Mouse (Mus musculus): ENCODE measurements at regions not wholly inside any gene's neighbourhood (a gene's known extent, or its start where the extent isn't known, plus 50 kb on each side); places are given as distances from the start of the nearest gene placed in this dataset.

DNA sequence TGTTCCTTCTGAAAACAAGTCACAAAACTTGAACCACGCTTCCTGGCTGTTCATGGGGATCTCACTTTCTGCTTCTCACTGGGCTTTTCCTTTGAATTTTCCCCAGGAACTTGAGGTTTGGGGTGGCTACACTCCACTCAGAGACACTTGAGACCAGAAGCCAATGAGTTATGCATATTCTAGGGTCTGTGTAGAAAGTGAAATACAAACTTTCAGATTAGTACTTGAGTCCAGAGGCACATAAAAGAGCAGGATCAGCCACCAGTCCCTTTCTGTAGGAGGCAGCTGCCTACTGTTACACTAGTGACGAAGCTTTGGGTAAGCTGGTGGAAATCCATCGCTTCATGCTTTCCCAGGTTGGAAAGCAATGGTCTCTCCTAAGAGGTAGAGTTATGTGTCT is 60.4 kb upstream of the Serpine2 start:
- no peak overlapping the region for H3K4me2 ChIP-seq (ENCODE audit: low read depth, low read length)
- H3K9ac ChIP-seq (ENCODE audit: low read length) = no peak overlapping the region
- no peaks in the 10 kb centered on the region for H3K27me3 ChIP-seq (ENCODE audit: control insufficient read depth, insufficient read depth, low read length)
- ATAC-seq (replicated peaks; ENCODE audit: extremely low read depth, insufficient read depth, low FRiP score) = no peak
- H3K9me3 ChIP-seq (replicated peaks; ENCODE audit: control insufficient read depth, low read length) = no peaks in the 10 kb centered on the region
- H3K4me3 ChIP-seq (ENCODE audit: low read length) = no peak overlapping the region
- no peak overlapping the region for H3K27ac ChIP-seq (ENCODE audit: low read length)
- H3K4me1 ChIP-seq (ENCODE audit: control insufficient read depth, insufficient read depth, low read length) = no peaks in the 10 kb centered on the region
- no peaks in the 10 kb centered on the region for H3K36me3 ChIP-seq (ENCODE audit: control insufficient read depth, insufficient read depth)
- 78% methylated on average over 3 of the region's 3 CpGs for WGBS

DNA sequence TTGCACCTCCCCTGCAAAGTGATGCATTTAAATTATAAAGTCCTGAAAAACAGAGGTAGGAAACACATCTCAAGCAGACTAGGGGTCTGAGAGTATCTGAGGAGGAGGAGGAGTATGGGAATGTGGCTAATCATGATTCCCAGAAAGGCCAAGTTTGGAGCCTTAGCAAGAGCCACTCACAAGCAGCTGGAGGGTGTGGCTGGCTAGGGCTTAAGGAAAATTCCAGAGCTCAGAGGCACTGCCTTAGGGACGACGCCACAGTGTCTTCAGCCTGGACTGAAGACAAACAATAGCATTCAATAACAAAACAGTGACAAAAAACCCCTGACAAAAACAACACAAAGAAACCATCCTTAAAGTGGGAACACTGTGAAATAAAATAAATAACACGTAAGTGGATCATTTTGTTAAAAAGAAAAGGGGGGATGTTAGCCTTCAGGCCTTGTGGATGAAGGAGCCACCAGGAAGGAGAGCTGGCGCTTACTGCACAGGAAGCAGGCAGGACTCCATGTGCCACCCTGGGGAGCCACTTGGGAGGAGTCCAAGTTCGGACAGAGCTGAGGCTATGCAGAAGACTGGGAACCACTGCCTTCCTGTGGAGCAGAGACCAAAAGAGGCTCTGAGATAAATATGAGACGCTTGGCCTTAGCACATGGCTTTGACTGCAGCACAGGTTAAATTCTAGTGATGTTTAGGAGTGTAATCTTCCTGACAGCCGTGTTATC is 56.6 kb upstream of the Serpine2 start:
- no peak for ATAC-seq (replicated peaks; ENCODE audit: extremely low read depth, insufficient read depth, low FRiP score)
- H3K9ac ChIP-seq (ENCODE audit: low read length) = no peak overlapping the region
- no peak overlapping the region for H3K27ac ChIP-seq (ENCODE audit: low read length)
- no peaks in the 10 kb centered on the region for H3K4me1 ChIP-seq (ENCODE audit: control insufficient read depth, insufficient read depth, low read length)
- no peaks in the 10 kb centered on the region for H3K27me3 ChIP-seq (ENCODE audit: control insufficient read depth, insufficient read depth, low read length)
- H3K4me3 ChIP-seq (ENCODE audit: low read length) = no peak overlapping the region
- no peak overlapping the region for H3K4me2 ChIP-seq (ENCODE audit: low read depth, low read length)
- no peaks in the 10 kb centered on the region for H3K9me3 ChIP-seq (replicated peaks; ENCODE audit: control insufficient read depth, low read length)
- no peaks in the 10 kb centered on the region for H3K36me3 ChIP-seq (ENCODE audit: control insufficient read depth, insufficient read depth)
- 47% methylated on average over 7 of the region's 7 CpGs for WGBS

All from heart, embryonic 16.5 days (tissue).